ENCODE assay signal across 9 mouse cellular contexts in genomic region chr4:114647689-114648088, GRCm38 (mm10).
DNase-seq lines count a peak whose midpoint lies in the region; ATAC-seq and TF ChIP-seq lines count a peak whose summit lies in the region.
"Had no signal": no experiment of that assay in that cellular context is flagged by ENCODE, and none has a peak within 500 bp of the region (broad histone marks: within the 10 kb centered on the region; RNA-seq: fewer than 3 reads in every experiment).

No protein-coding gene starts in this region.

- no peak overlapping the region for H3K9ac ChIP-seq in heart, embryonic 11.5 days (ENCODE audit: low read depth, low read length)
- H3K9ac ChIP-seq in forebrain, embryonic 11.5 days (ENCODE audit: low read length) = no peak overlapping the region
- H3K9ac ChIP-seq in intestine, postnatal 0 days (ENCODE audit: low read depth, low read length) = no peak overlapping the region
- H3K9ac ChIP-seq in limb, embryonic 13.5 days = no peak overlapping the region
- H3K9ac ChIP-seq in neural tube, embryonic 12.5 days = no peak overlapping the region

- TF ChIP-seq CTCF in intestine, postnatal 0 days (IDR thresholded peaks at IDR 0.05; ENCODE audit: low read depth) = peak; percentile 95

- H3K4me2 ChIP-seq in heart, embryonic 11.5 days = no peak overlapping the region
- no peak overlapping the region for H3K4me2 ChIP-seq in forebrain, embryonic 11.5 days (ENCODE audit: low read depth, low read length, severe bottlenecking)
- no peak overlapping the region for H3K4me2 ChIP-seq in intestine, postnatal 0 days (replicated peaks; ENCODE audit: low read depth)
- no peak overlapping the region for H3K4me2 ChIP-seq in limb, embryonic 13.5 days (replicated peaks)
- H3K4me2 ChIP-seq in neural tube, embryonic 12.5 days (replicated peaks) = no peak overlapping the region

- H3K9me3 ChIP-seq in heart, embryonic 11.5 days (replicated peaks; ENCODE audit: control insufficient read depth, low read length) = no peaks in the 10 kb centered on the region
- H3K9me3 ChIP-seq in forebrain, embryonic 11.5 days (ENCODE audit: control insufficient read depth, low read length) = no peaks in the 10 kb centered on the region
- no peaks in the 10 kb centered on the region for H3K9me3 ChIP-seq in intestine, postnatal 0 days (ENCODE audit: control insufficient read depth)
- H3K9me3 ChIP-seq in limb, embryonic 13.5 days = no peaks in the 10 kb centered on the region
- no peaks in the 10 kb centered on the region for H3K9me3 ChIP-seq in neural tube, embryonic 12.5 days

- peaks cover 40% of the 10 kb centered on the region for H3K27me3 ChIP-seq in heart, embryonic 11.5 days (ENCODE audit: control insufficient read depth, insufficient read depth, low read length)
- peaks cover 15% of the 10 kb centered on the region for H3K27me3 ChIP-seq in forebrain, embryonic 11.5 days (ENCODE audit: control insufficient read depth, insufficient read depth, low read length)
- H3K27me3 ChIP-seq in intestine, postnatal 0 days (replicated peaks; ENCODE audit: control insufficient read depth, insufficient read depth, low read length) = no peaks in the 10 kb centered on the region
- peaks cover 98% of the 10 kb centered on the region for H3K27me3 ChIP-seq in limb, embryonic 13.5 days
- peaks cover 21% of the 10 kb centered on the region for H3K27me3 ChIP-seq in neural tube, embryonic 12.5 days (replicated peaks)

- peak; percentile 46 for DNase-seq in heart, adult 8-10 months (ENCODE audit: low spot score)
- DNase-seq in adrenal gland, adult 2 months = peak; percentile 75
- DNase-seq in forebrain, embryonic 11.5 days (ENCODE audit: low spot score) = peak; percentile 85
- DNase-seq in thymus, postnatal 25 days = peak; percentile 69

- 5% methylated on average over 4 of the region's 4 CpGs for WGBS in heart, embryonic 11.5 days (ENCODE audit: insufficient replicate concordance)
- WGBS in forebrain, embryonic 11.5 days = 12% methylated on average over 4 of the region's 4 CpGs
- 11% methylated on average over 4 of the region's 4 CpGs for WGBS in intestine, postnatal 0 days
- WGBS in limb, embryonic 13.5 days = 5% methylated on average over 4 of the region's 4 CpGs
- 11% methylated on average over 4 of the region's 4 CpGs for WGBS in neural tube, embryonic 12.5 days

- H3K36me3 ChIP-seq in heart, embryonic 11.5 days (ENCODE audit: control insufficient read depth, insufficient read depth, low read length) = no peaks in the 10 kb centered on the region
- H3K36me3 ChIP-seq in forebrain, embryonic 11.5 days (ENCODE audit: control insufficient read depth, insufficient read depth, low read length) = no peaks in the 10 kb centered on the region
- no peaks in the 10 kb centered on the region for H3K36me3 ChIP-seq in intestine, postnatal 0 days (ENCODE audit: control insufficient read depth, insufficient read depth)
- H3K36me3 ChIP-seq in limb, embryonic 13.5 days = no peaks in the 10 kb centered on the region
- H3K36me3 ChIP-seq in neural tube, embryonic 12.5 days = no peaks in the 10 kb centered on the region

- H3K4me1 ChIP-seq in heart, embryonic 11.5 days (ENCODE audit: control insufficient read depth, insufficient read depth, low read length) = peaks cover 5% of the 10 kb centered on the region; the same call in 1 of the 2 replicates
- H3K4me1 ChIP-seq in forebrain, embryonic 11.5 days (replicated peaks; ENCODE audit: control insufficient read depth, insufficient read depth, low read length) = no peaks in the 10 kb centered on the region
- no peaks in the 10 kb centered on the region; the same call in 1 of the 2 replicates for H3K4me1 ChIP-seq in intestine, postnatal 0 days (replicated peaks; ENCODE audit: control insufficient read depth, insufficient read depth, low read length)
- peaks cover 15% of the 10 kb centered on the region for H3K4me1 ChIP-seq in limb, embryonic 13.5 days
- peaks cover 20% of the 10 kb centered on the region for H3K4me1 ChIP-seq in neural tube, embryonic 12.5 days

- no peak overlapping the region for H3K4me3 ChIP-seq in heart, embryonic 11.5 days (ENCODE audit: low read depth, low read length)
- no peak overlapping the region for H3K4me3 ChIP-seq in forebrain, embryonic 11.5 days (ENCODE audit: low read depth, low read length)
- H3K4me3 ChIP-seq in intestine, postnatal 0 days (ENCODE audit: low read depth, low read length) = no peak overlapping the region
- no peak overlapping the region for H3K4me3 ChIP-seq in limb, embryonic 13.5 days
- H3K4me3 ChIP-seq in neural tube, embryonic 12.5 days = no peak overlapping the region

- no peak overlapping the region for H3K27ac ChIP-seq in heart, embryonic 11.5 days (ENCODE audit: low read depth, low read length)
- no peak overlapping the region for H3K27ac ChIP-seq in forebrain, embryonic 11.5 days (ENCODE audit: low read depth, low read length)
- H3K27ac ChIP-seq in intestine, postnatal 0 days (ENCODE audit: low read depth, low read length) = peak overlapping the region; percentile 78
- no peak overlapping the region for H3K27ac ChIP-seq in limb, embryonic 13.5 days
- no peak overlapping the region for H3K27ac ChIP-seq in neural tube, embryonic 12.5 days
- H3K27ac ChIP-seq: macrophage had no signal

- no peak for ATAC-seq in heart, embryonic 11.5 days (replicated peaks; ENCODE audit: insufficient number of reproducible peaks, low FRiP score, low TSS enrichment)
- peak; percentile 24; the same call in 1 of the 2 replicates for ATAC-seq in forebrain, embryonic 11.5 days (replicated peaks; ENCODE audit: low FRiP score)
- ATAC-seq in intestine, postnatal 0 days = 0 out of 2 replicates have a peak, but pooled peaks have one; percentile 22
- ATAC-seq in limb, embryonic 13.5 days (ENCODE audit: low FRiP score, low read depth) = peak; percentile 36; the same call in 1 of the 2 replicates
- ATAC-seq in neural tube, embryonic 12.5 days (ENCODE audit: low FRiP score, low read depth) = 0 out of 2 replicates have a peak, but pooled peaks have one; percentile 45
